Mouse (Mus musculus) CH12.LX (cell line): ENCODE data around the gene Efcab3. TPM values are rescaled to one million over a fixed set of nuclear protein-coding genes. Genes with fewer than 3 reads are reported as not detected.
A peak's percentile ranks its signal among the peaks of the same experiment; 100 is the strongest.
"Not testable (repeated sequence)": the region's sequence is repeated elsewhere in the genome, so short reads cannot be mapped to it uniquely, and the experiment has no call there.

ENCODE experiments used
- DNase-seq: peaks from one replicate; pipeline ENCODE4 v3.0.0-alpha.2; 2013; ENCODE audit errors: extremely low read depth
- H3K27ac ChIP-seq: 2 replicates; pipeline ENCODE4 v1.5.1; 2012; ENCODE audit warnings: low read depth, mild to moderate bottlenecking, control low read depth, moderate library complexity; ENCODE audit not compliant: insufficient read depth
- H3K27me3 ChIP-seq: replicated peaks from 2 replicates; pipeline ENCODE3; 2012; ENCODE audit warnings: inconsistent platforms
- H3K36me3 ChIP-seq, 2 experiments: replicated peaks in 1 of 2; 2 replicates each; pipeline versions ENCODE3 to v1.6.1; 2012; ENCODE audit warnings: inconsistent platforms in 1 of 2, low read length in 1 of 2, mild to moderate bottlenecking in 1 of 2, mixed read lengths in 1 of 2, moderate library complexity in 1 of 2; ENCODE audit not compliant: control insufficient read depth in 1 of 2, insufficient read depth in 1 of 2
- H3K4me1 ChIP-seq, 2 experiments: 2 replicates each; pipeline ENCODE4 v1.6.1; 2012; ENCODE audit warnings: inconsistent platforms in 1 of 2, moderate library complexity in 1 of 2; ENCODE audit not compliant: insufficient read depth in 2 of 2, control insufficient read depth in 1 of 2
- H3K4me2 ChIP-seq: 2 replicates; pipeline ENCODE4 v1.6.1; 2012; ENCODE audit warnings: low read depth, mild to moderate bottlenecking, control low read depth; ENCODE audit not compliant: poor library complexity, insufficient read depth, severe bottlenecking
- H3K4me3 ChIP-seq, 3 experiments: fragments of 150-350 bp in 1 of 3; sonication (generic) in 1 of 3; replicated peaks in 1 of 3; 2 replicates each; pipeline versions ENCODE3 to v1.5.1; 2011 to 2012; ENCODE audit warnings: low read depth in 2 of 3, low read length in 2 of 3, mild to moderate bottlenecking in 2 of 3, moderate library complexity in 2 of 3, control low read depth in 1 of 3, improper control_type of control experiment in 1 of 3, inconsistent platforms in 1 of 3, mixed read lengths in 1 of 3; ENCODE audit not compliant: poor library complexity in 1 of 3
- H3K79me2 ChIP-seq: replicated peaks from 2 replicates; pipeline ENCODE4 v1.6.1; 2012; ENCODE audit warnings: mild to moderate bottlenecking, moderate library complexity; ENCODE audit not compliant: control insufficient read depth, poor library complexity, insufficient read depth, severe bottlenecking; ENCODE audit errors: extremely low read depth
- H3K9ac ChIP-seq: 2 replicates; pipeline ENCODE4 v1.6.1; 2012; ENCODE audit warnings: low read depth, mild to moderate bottlenecking, control low read depth, moderate library complexity; ENCODE audit not compliant: insufficient read depth
- H3K9me3 ChIP-seq: replicated peaks from 2 replicates; pipeline ENCODE3; 2012; ENCODE audit warnings: low read length, inconsistent platforms, mixed read lengths
- BHLHE40 ChIP-seq: IDR thresholded peaks from 2 replicates; pipeline ENCODE4 v1.6.1; 2011; ENCODE audit warnings: mild to moderate bottlenecking, low read depth, low read length, improper control_type of control experiment
- CHD2 ChIP-seq: IDR thresholded peaks from 2 replicates; pipeline ENCODE4 v1.6.1; 2011; ENCODE audit warnings: low read length, improper control_type of control experiment
- ELF1 ChIP-seq: IDR thresholded peaks from 2 replicates; pipeline ENCODE4 v1.6.1; 2014; ENCODE audit warnings: low read depth, mild to moderate bottlenecking, inconsistent platforms, low read length, improper control_type of control experiment
- MAFK ChIP-seq: IDR thresholded peaks from 2 replicates; pipeline ENCODE4 v1.6.1; 2011; ENCODE audit warnings: low read length, improper control_type of control experiment; ENCODE audit not compliant: insufficient replicate concordance
- PAX5 ChIP-seq: IDR thresholded peaks from 2 replicates; pipeline ENCODE4 v1.6.1; 2012; ENCODE audit warnings: low read length, inconsistent platforms, mixed read lengths
- RCOR1 ChIP-seq: conservative IDR thresholded peaks from 2 replicates; pipeline ENCODE4 v1.6.1; 2012; ENCODE audit warnings: low read depth, mild to moderate bottlenecking, inconsistent platforms, low read length, improper control_type of control experiment
- ZNF384 ChIP-seq: IDR thresholded peaks from 2 replicates; pipeline ENCODE4 v1.6.1; 2012; ENCODE audit warnings: low read depth, low read length, improper control_type of control experiment, inconsistent platforms
- dilution Hi-C: fragments of 300-500 bp; cut with MboI; formaldehyde crosslinking; loops from 2 replicates; pipeline ENCODE4 v1.14.3; 2020; ENCODE audit warnings: low sequenced_read_pairs; ENCODE audit not compliant: extremely low pct_unique_long_range_greater_than_20kb, extremely low pct_ligation_motif_present
- in situ Hi-C: fragments of 300-500 bp; cut with MboI; formaldehyde crosslinking; loops from 3 replicates; pipeline ENCODE4 v1.14.3; 2019; ENCODE audit warnings: low sequenced_read_pairs, low pct_ligation_motif_present, low pct_unique_long_range_greater_than_20kb, mixed read lengths
- polyA plus RNA-seq: library from polyadenylated mRNA; unstranded; fragments of >175 nt; gene quantifications from 2 replicates; pipeline ENCODE4 v1.2.1, GENCODE M21; 2012; ENCODE audit warnings: low read depth; ENCODE audit not compliant: insufficient read length
- total RNA-seq, 2 experiments: library from RNA; depleted of rRNA; stranded (reverse); fragments of 300-350 nt in 1 of 2; fragments of >200 nt in 1 of 2; gene quantifications; 2 replicates each; pipeline ENCODE4 v1.2.3; 2012 to 2014

Efcab3 gene
- total and polyA plus RNA-seq, 3 experiments, result 3.0 to 12.2 (median 5.9) TPM

DNA sequence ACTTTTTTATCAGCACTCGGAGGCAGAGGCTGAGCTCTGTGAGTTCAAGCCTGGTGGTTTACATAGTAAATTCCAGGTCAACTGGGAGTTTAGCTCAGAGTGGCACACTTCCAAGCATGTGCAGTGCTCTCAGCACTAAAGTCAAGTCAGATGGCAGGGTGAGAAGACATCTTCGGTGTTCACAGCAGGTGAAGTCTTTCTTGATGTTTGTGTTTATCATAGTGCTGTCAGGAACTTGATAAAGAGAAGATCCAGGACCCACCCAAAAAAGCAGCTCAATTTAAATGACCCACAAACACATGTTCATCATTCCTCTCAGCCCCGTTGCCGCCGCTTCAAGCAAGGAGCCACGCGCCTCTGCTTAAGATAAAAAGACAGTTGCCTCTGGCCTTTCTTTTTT, 72.3 kb downstream of the Efcab3 start:
- TF ChIP-seq ZNF384, result no peak
- no peak for TF ChIP-seq CHD2
- TF ChIP-seq ELF1, result no peak
- TF ChIP-seq, all 38 proteins: peak for 0
- H3K4me2 ChIP-seq, result no peak overlapping the region
- peaks cover 0 to 8% of the 10 kb centered on the region in 2 experiments; a peak in 1 of 4 replicates for H3K4me1 ChIP-seq
- in situ Hi-C loops (no loop called here), dilution Hi-C loops (no loop called here)
- H3K9me3 ChIP-seq, result no peaks in the 10 kb centered on the region
- no peaks in the 10 kb centered on the region for H3K27me3 ChIP-seq
- H3K79me2 ChIP-seq, result no peaks in the 10 kb centered on the region
- DNase-seq, result no peak
- peaks cover 88 to 97% of the 10 kb centered on the region in 2 experiments for H3K36me3 ChIP-seq
- H3K4me3 ChIP-seq, result no peak overlapping the region
- H3K27ac ChIP-seq, result no peak overlapping the region
- H3K9ac ChIP-seq, result no peak overlapping the region

DNA sequence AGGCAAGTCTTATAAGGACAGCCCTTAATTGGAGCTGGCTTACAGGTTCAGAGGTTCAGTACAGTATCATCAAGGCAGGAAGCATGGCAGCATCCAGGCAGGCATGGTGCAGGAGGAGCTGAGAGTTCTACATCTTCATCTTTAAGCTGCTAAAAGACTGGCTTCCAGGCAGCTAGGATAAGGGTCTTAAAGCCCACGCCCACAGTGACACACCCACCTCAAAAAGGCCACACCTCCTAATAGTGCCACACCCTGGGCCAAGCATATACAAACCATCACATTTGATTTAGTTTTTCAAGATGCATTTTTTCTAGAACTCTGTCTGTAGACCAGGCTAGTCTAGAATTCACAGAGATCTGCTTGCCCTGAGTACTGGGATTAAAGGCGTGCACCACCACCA, 73.9 kb downstream of the Efcab3 start:
- H3K9ac ChIP-seq, H3K4me1 ChIP-seq, H3K27ac ChIP-seq, H3K79me2 ChIP-seq, H3K27me3 ChIP-seq, H3K4me2 ChIP-seq, dilution Hi-C loops, in situ Hi-C loops, H3K4me3 ChIP-seq, DNase-seq, H3K9me3 ChIP-seq: not testable (repeated sequence)
- H3K36me3 ChIP-seq, result peaks cover 82 to 97% of the 10 kb centered on the region in 2 experiments

DNA sequence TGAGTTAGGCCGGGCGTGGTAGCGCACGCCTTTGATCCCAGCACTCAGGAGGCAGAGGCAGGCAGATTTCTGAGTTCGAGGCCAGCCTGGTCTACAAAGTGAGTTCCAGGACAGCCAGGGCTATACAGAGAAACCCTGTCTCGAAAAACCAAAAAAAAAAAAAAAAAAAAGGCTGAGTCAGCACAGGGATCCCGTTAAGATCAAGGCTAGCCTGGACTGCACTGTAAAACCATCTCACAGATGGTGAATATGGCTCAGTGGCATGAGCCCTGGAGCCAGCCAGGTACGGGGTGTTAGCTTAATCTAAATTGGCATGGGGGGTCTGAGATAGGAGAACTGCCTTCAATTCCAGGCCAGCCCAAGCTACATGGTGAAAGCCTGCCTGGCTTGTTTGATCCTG, 77.1 kb downstream of the Efcab3 start:
- H3K4me3 ChIP-seq, result not testable (repeated sequence)
- peak; percentile 72; the same call in 1 of the 2 replicates for TF ChIP-seq MAFK
- TF ChIP-seq, all 38 proteins: peak for 1; not testable (repeated sequence) for 37
- DNase-seq, H3K9me3 ChIP-seq, in situ Hi-C loops, H3K4me1 ChIP-seq, dilution Hi-C loops, H3K9ac ChIP-seq, H3K4me2 ChIP-seq, H3K27ac ChIP-seq, H3K27me3 ChIP-seq, H3K79me2 ChIP-seq: not testable (repeated sequence)
- peaks cover 52 to 66% of the 10 kb centered on the region in 2 experiments for H3K36me3 ChIP-seq

DNA sequence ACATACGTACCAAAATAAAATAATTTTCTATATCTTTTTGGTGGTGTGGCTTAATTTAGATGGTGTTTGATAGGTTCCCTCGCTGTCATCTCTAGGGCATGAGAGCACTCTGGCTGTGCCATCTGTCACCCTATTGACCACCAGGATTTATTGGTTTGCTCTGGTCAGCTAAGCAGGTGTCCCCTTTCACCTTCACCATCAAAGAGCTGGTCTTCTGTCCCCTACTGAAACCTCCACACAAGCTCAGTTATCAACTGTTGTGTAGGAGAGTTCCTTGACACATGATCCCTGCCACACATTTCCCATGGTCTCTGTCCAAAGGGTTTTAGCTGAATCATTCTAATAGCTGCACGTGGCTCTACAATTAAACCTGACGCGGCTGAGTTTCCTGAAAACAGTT, 77.7 kb downstream of the Efcab3 start:
- H3K79me2 ChIP-seq, result no peaks in the 10 kb centered on the region
- in situ Hi-C loops, result no loop called here
- TF ChIP-seq PAX5 (no peak), BHLHE40 (no peak), RCOR1 (no peak), ZNF384 (no peak)
- TF ChIP-seq, all 38 proteins: peak for 0
- Histone ChIP-seq H3K4me3 (no peak overlapping the region), H3K9me3 (no peaks in the 10 kb centered on the region), H3K4me1 (no peaks in the 10 kb centered on the region), H3K27me3 (no peaks in the 10 kb centered on the region), H3K27ac (no peak overlapping the region), H3K9ac (no peak overlapping the region), H3K4me2 (no peak overlapping the region), H3K36me3 (peaks cover 46 to 60% of the 10 kb centered on the region in 2 experiments)
- dilution Hi-C loops, result no loop called here
- DNase-seq, result no peak
